Mouse (Mus musculus): ENCODE data around the gene Gdnf. TPM values are rescaled to one million over a fixed set of nuclear protein-coding genes. Genes with fewer than 3 reads are reported as not detected.

The Gdnf gene
- polyA plus RNA-seq, 1 experiment from 2014 or later = 0.22 TPM

DNA sequence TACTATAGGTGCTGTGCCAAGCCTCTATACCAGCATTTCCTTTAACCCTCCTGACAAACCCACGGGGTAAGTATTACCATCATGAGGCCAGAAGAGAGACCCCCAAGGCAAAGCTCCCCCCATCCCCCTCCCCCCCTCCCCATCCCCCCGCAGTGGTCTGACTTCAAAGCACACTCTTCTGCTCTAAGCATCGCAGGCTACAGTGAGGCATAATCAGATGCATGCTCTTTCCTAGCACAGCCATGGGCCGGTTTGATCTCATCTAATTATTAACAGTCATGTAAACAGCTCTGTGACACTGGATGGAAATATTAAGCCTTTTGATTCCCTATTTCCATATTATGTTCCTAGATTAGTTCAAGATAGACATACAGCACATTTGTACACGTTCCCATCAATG is 61.8 kb downstream of the Gdnf start:
- WGBS = 61% methylated on average over 5 of the region's 5 CpGs
- no peak for ATAC-seq (ENCODE audit: low FRiP score, low read depth)
- Histone ChIP-seq H3K4me1 (replicated peaks) (no peaks in the 10 kb centered on the region), H3K36me3 (no peaks in the 10 kb centered on the region), H3K4me2 (no peak overlapping the region), H3K9me3 (no peaks in the 10 kb centered on the region), H3K27me3 (no peaks in the 10 kb centered on the region), H3K27ac (replicated peaks) (no peak overlapping the region), H3K9ac (no peak overlapping the region), H3K4me3 (no peak overlapping the region)

DNA sequence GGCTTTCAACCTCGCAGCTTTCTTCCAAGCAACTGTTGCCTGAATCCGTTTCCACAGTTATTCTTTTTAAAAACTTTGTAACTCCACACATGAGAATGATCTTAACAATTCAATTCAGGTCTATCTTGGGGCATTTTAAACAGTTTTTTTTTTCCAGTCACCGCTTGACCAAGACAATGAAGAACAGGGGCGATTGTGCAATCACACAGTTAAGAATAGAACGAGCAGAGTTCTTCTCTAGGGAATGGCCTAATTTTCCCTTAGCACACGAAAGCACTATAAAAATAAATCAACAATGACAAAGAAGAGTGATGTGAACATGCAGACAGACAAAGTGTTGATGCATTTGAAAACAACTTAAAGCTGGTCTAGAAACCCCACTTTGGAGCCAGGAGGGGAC is 65.2 kb downstream of the Gdnf start:
- Histone ChIP-seq H3K4me3 (no peak overlapping the region), H3K27ac (replicated peaks) (no peak overlapping the region), H3K9ac (no peak overlapping the region), H3K9me3 (no peaks in the 10 kb centered on the region), H3K36me3 (no peaks in the 10 kb centered on the region), H3K4me2 (no peak overlapping the region), H3K4me1 (replicated peaks) (peaks cover 7% of the 10 kb centered on the region; the same call in 1 of the 2 replicates), H3K27me3 (no peaks in the 10 kb centered on the region)
- WGBS = 66% methylated on average over 6 of the region's 6 CpGs
- ATAC-seq (ENCODE audit: low FRiP score, low read depth) = no peak

DNA sequence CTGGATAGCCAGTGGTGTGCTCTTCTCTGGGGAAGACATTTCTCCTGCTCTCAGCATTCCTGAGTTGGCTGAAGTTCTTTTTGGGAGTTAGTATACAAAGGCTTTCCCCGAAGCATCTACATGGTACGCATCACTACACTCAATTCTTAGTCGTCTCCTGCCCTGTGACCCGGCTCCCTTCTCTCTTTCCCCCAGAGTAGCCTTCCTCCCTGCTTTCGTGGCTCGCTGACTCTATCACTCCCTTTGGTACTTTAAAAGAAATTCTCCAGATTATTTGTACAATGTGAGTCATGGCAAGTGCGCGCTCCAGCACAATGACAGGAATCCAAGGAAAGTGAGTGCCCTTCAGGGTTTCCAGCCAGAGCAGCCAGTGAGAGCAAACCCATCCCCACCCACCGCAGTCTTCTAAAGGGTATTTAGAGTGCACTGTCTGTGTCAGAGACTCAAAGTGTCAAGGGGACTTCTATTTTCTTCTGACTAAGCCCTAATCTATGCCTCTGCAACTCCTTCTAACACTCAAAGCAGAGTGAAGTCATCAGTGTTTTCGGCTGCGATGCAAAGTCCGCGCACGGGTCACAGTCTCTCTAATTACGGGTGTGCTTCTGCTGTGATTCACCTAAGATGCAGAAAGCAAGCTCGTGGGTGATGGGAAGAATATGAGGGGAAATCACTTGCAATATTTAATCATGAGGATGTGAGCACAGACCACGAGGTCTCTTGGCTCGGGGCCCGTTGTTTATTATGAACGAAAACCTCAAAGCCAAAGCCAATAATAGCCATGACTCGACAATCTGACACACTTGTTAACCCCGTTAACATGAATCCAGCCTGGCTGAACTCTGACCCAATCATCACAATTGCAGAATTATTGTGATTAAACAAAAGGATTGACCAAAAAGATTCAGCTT is 67.2 kb downstream of the Gdnf start:
- Histone ChIP-seq H3K27ac (replicated peaks) (no peak overlapping the region), H3K4me3 (no peak overlapping the region), H3K4me2 (peak overlapping the region; percentile 5; the same call in 1 of the 2 replicates), H3K9me3 (no peaks in the 10 kb centered on the region), H3K9ac (no peak overlapping the region), H3K36me3 (0 out of 2 replicates have a peak, but pooled peaks cover 2% of the 10 kb centered on the region), H3K4me1 (replicated peaks) (peaks cover 7% of the 10 kb centered on the region; the same call in 1 of the 2 replicates), H3K27me3 (no peaks in the 10 kb centered on the region)
- ATAC-seq (ENCODE audit: low FRiP score, low read depth) = no peak; the same call in 1 of the 2 replicates
- 25% methylated on average over 22 of the region's 22 CpGs for WGBS

DNA sequence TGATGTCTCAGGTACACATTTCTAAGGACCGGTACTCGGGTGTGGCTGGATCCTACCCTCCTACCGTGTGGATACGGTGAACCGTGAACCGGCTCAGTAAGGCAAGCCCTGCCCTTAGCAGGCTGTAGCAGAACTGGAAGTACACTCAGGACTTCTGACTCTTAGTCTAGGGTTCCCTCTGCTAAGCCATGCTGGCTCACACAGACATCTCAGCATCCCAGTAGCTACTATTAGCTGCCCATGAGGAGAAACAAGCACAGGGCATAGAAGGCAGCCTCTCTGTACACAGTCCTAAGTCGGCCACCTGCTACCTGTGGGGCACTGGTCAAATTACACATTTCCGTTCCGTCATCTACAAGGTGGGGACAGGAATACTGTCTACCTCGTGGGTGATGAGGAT is 68.2 kb downstream of the Gdnf start:
- Histone ChIP-seq H3K27me3 (no peaks in the 10 kb centered on the region), H3K9ac (no peak overlapping the region), H3K4me2 (no peak overlapping the region), H3K9me3 (no peaks in the 10 kb centered on the region), H3K4me3 (no peak overlapping the region), H3K27ac (replicated peaks) (no peak overlapping the region), H3K4me1 (replicated peaks) (peaks cover 7% of the 10 kb centered on the region; the same call in 1 of the 2 replicates), H3K36me3 (0 out of 2 replicates have a peak, but pooled peaks cover 5% of the 10 kb centered on the region)
- peak; percentile 19; the same call in 1 of the 2 replicates for ATAC-seq (ENCODE audit: low FRiP score, low read depth)
- 75% methylated on average over 10 of the region's 10 CpGs for WGBS

DNA sequence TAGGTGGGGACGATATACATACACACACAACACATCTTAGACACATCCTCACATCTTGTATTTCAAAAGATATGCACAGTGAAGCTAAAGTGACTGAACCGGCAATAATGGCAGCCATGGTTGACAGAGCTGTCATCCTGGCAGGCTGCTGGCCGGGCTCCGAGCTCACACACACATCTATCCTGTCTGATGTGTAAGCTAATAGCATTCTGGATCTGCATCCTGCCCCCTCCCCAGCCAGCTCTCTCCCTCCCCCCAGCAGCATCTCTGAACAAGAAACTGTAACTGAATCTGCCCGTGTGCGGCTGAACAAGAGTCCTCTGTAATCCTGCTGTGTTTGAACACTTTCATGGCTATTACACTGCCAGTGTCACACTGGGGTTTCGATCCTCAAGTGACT is 69.3 kb downstream of the Gdnf start:
- Histone ChIP-seq H3K9me3 (no peaks in the 10 kb centered on the region), H3K4me3 (no peak overlapping the region), H3K4me1 (replicated peaks) (peaks cover 7% of the 10 kb centered on the region; the same call in 1 of the 2 replicates), H3K36me3 (0 out of 2 replicates have a peak, but pooled peaks cover 5% of the 10 kb centered on the region), H3K27me3 (no peaks in the 10 kb centered on the region), H3K27ac (replicated peaks) (no peak overlapping the region), H3K4me2 (no peak overlapping the region), H3K9ac (no peak overlapping the region)
- peak; percentile 65 for ATAC-seq (ENCODE audit: low FRiP score, low read depth)
- WGBS = 42% methylated on average over 7 of the region's 7 CpGs

DNA sequence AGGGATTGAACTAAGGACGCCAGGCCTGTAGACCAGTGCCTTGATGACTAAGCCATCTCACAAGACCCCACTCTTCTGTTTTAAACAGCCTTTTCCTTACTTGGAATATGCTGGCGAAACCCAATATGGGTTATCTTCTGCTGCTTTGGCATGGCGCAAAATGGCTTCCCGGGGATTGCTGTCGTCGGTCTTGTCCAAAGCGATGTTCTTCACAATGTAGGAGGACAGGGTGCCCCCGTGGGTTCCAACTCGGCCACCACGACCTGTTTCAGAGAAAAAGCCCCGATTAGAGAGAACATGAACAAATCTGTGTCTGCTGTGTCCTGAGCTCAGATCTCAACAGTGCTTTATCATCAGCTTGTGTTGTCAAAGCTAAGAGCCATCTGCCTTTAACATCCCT is 73.5 kb downstream of the Gdnf start:
- Histone ChIP-seq H3K4me1 (replicated peaks) (no peaks in the 10 kb centered on the region), H3K9ac (no peak overlapping the region), H3K36me3 (0 out of 2 replicates have a peak, but pooled peaks cover 5% of the 10 kb centered on the region), H3K9me3 (no peaks in the 10 kb centered on the region), H3K27ac (replicated peaks) (no peak overlapping the region), H3K27me3 (no peaks in the 10 kb centered on the region), H3K4me3 (no peak overlapping the region), H3K4me2 (no peak overlapping the region)
- 96% methylated on average over 11 of the region's 11 CpGs for WGBS
- ATAC-seq (ENCODE audit: low FRiP score, low read depth) = no peak

DNA sequence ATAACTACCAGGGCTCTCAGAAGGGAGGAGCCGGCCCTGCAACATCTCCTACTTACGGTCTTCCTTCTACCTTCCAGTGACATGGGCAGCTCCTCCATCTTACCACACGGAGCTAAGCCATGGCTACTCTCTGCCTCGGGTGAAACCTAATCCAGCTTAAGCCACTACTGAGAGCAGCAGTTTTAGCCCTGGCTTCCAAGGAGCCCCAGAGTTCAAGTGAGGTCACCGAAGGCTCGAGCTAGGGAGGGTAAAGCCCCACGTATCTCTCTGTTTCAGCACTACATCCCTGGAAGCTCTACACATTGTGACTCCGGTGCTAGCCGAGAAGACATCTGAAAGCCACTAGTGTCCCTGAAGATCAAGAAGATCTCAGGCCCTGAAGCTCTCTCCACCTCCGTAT is 74.5 kb downstream of the Gdnf start:
- H3K4me1 ChIP-seq (replicated peaks) = no peaks in the 10 kb centered on the region
- no peaks in the 10 kb centered on the region for H3K27me3 ChIP-seq
- ATAC-seq (ENCODE audit: low FRiP score, low read depth) = no peak
- no peak overlapping the region for H3K4me3 ChIP-seq
- no peak overlapping the region for H3K27ac ChIP-seq (replicated peaks)
- no peak overlapping the region for H3K4me2 ChIP-seq
- 0 out of 2 replicates have a peak, but pooled peaks cover 5% of the 10 kb centered on the region for H3K36me3 ChIP-seq
- H3K9ac ChIP-seq = no peak overlapping the region
- no peaks in the 10 kb centered on the region for H3K9me3 ChIP-seq
- WGBS = 81% methylated on average over 10 of the region's 10 CpGs

DNA sequence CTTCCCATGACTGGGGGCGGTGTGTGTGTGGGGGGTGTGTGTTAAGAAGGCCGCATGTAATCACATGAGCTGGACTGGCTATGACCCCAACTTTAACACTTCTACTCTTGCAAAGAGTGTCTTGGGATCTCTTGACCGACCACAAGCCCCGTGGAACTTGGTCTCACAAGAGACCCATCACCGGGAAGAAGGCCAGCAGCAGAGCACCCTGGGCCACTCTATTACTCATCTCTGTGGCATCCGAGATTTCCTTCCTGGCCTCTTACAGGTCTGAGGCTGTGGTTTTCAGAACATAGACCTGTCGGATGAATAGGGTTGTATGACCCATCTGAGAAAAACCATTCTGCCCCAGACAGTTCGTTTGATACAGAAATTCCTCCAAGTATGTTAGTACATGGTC is 75.9 kb downstream of the Gdnf start:
- no peak for ATAC-seq (ENCODE audit: low FRiP score, low read depth)
- no peak overlapping the region for H3K9ac ChIP-seq
- no peaks in the 10 kb centered on the region for H3K4me1 ChIP-seq (replicated peaks)
- H3K36me3 ChIP-seq = 0 out of 2 replicates have a peak, but pooled peaks cover 5% of the 10 kb centered on the region
- H3K4me3 ChIP-seq = no peak overlapping the region
- WGBS = 94% methylated on average over 8 of the region's 8 CpGs
- no peak overlapping the region for H3K4me2 ChIP-seq
- no peaks in the 10 kb centered on the region for H3K9me3 ChIP-seq
- H3K27ac ChIP-seq (replicated peaks) = no peak overlapping the region
- H3K27me3 ChIP-seq = no peaks in the 10 kb centered on the region
